Comparison of ENCODE assay signal across 15 mouse cellular contexts in the genomic region with DNA sequence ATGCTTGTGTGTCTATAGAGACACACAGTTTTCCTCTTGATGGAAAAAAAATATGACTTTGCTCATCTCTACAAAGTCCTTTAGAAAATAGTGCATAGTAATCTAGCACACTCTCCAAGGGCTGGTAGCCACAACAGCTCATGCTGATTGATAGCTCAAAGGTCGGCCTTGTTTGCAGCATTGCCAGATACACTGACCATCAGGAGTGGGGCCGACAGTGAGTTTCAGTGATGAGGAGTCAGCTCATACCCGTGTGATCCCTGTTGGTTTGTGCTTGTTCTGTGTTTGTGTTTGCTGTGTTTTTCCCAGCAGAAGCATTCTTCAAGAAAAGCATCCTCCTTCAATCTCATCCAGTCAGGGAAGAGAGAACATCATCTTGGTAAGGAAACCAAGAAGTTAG.
"Had no signal": no experiment of that assay in that cellular context is flagged by ENCODE, and none has a peak within 500 bp of the region (broad histone marks: within the 10 kb centered on the region; RNA-seq: fewer than 3 reads in every experiment).

No protein-coding gene starts in this region.

- H3K4me2 ChIP-seq: neural tube, embryonic 15.5 days; stomach, embryonic 15.5 days had no signal

- H3K27ac ChIP-seq: neural tube, embryonic 15.5 days; stomach, embryonic 15.5 days; stomach, postnatal 0 days had no signal

- H3K9me3 ChIP-seq: neural tube, embryonic 15.5 days; stomach, embryonic 15.5 days had no signal

- H3K27me3 ChIP-seq: neural tube, embryonic 15.5 days; stomach, embryonic 15.5 days had no signal

- H3K36me3 ChIP-seq: neural tube, embryonic 15.5 days; stomach, embryonic 15.5 days had no signal

- DNase-seq: retina, postnatal 1 day; right cerebral cortex, adult 18-20 months; right cerebral cortex, postnatal 14 days; right cerebral cortex, postnatal 25 days; right cerebral cortex, postnatal 4 days; spleen, adult 18-20 months; thymus, adult 18-20 months; thymus, adult 2 months; thymus, postnatal 14 days; thymus, postnatal 25 days; thymus, postnatal 36 days; thymus, postnatal 4 days had no signal

- H3K4me1 ChIP-seq: neural tube, embryonic 15.5 days; stomach, embryonic 15.5 days had no signal

- H3K4me3 ChIP-seq: neural tube, embryonic 15.5 days; stomach, embryonic 15.5 days had no signal

- H3K9ac ChIP-seq: neural tube, embryonic 15.5 days; stomach, embryonic 15.5 days had no signal
